Mouse (Mus musculus) liver, embryonic 14.5 days (tissue): ENCODE data around the gene Polr1d. TPM values are rescaled to one million over a fixed set of nuclear protein-coding genes. Genes with fewer than 3 reads are reported as not detected.

ENCODE experiments used
- ATAC-seq: fragments of 200-750 bp; cut with Nextera tagmentation; 2 replicates; pipeline ENCODE4 v1.8.0; 2017; ENCODE audit warnings: moderate number of reproducible peaks, mild to moderate bottlenecking, moderate library complexity; ENCODE audit not compliant: insufficient read depth
- DNase-seq, 3 experiments: peaks; one replicate each; pipeline ENCODE4 v3.0.0-alpha.2; 2012 to 2013; ENCODE audit warnings: low read depth in 3 of 3, low spot score in 3 of 3
- H3K27ac ChIP-seq: fragments of 300-500 bp; sonication (generic); 2 replicates; pipeline ENCODE4 v1.5.1; 2014; ENCODE audit warnings: moderate library complexity, mild to moderate bottlenecking, control low read depth, inconsistent platforms
- H3K27me3 ChIP-seq: fragments of 300-500 bp; sonication (generic); 2 replicates; pipeline ENCODE4 v1.6.1; 2014; ENCODE audit warnings: mild to moderate bottlenecking, low read length, moderate library complexity; ENCODE audit not compliant: control insufficient read depth, insufficient read depth
- H3K36me3 ChIP-seq: fragments of 300-500 bp; sonication (generic); replicated peaks from 2 replicates; pipeline ENCODE4 v1.6.1; 2014; ENCODE audit warnings: low read depth; ENCODE audit not compliant: control insufficient read depth, insufficient read depth
- H3K4me1 ChIP-seq, 2 experiments: fragments of 200-500 bp in 1 of 2; fragments of 300-500 bp in 1 of 2; sonication (generic) in 1 of 2; replicated peaks; 2 replicates each; pipeline ENCODE4 v1.6.1; 2012 to 2014; ENCODE audit warnings: antibody characterized with exemption in 1 of 2, inconsistent platforms in 1 of 2, low read length in 1 of 2; ENCODE audit not compliant: control insufficient read depth in 2 of 2, insufficient read depth in 2 of 2
- H3K4me2 ChIP-seq: fragments of 300-500 bp; sonication (generic); 2 replicates; pipeline ENCODE4 v1.6.1; 2014; ENCODE audit warnings: low read depth, mild to moderate bottlenecking, control low read depth, moderate library complexity
- H3K4me3 ChIP-seq, 2 experiments: fragments of 200-500 bp in 1 of 2; fragments of 300-500 bp in 1 of 2; sonication (generic) in 1 of 2; 2 replicates each; pipeline ENCODE4 v1.5.1; 2012 to 2014; ENCODE audit warnings: low read depth in 2 of 2, low read length in 2 of 2, mild to moderate bottlenecking in 2 of 2, control low read depth in 1 of 2, inconsistent platforms in 1 of 2, moderate library complexity in 1 of 2; ENCODE audit not compliant: insufficient read depth in 1 of 2
- H3K9ac ChIP-seq: fragments of 300-500 bp; sonication (generic); replicated peaks from 2 replicates; pipeline ENCODE4 v1.6.1; 2014; ENCODE audit warnings: mild to moderate bottlenecking, control low read depth, moderate library complexity
- H3K9me3 ChIP-seq: fragments of 300-500 bp; sonication (generic); 2 replicates; pipeline ENCODE4 v1.6.1; 2016; ENCODE audit warnings: low read length, mixed read lengths; ENCODE audit not compliant: control insufficient read depth
- CTCF ChIP-seq: IDR thresholded peaks from 2 replicates; pipeline ENCODE4 v1.5.1; 2016; ENCODE audit warnings: antibody characterized with exemption, low read depth, control low read depth
- EP300 ChIP-seq: IDR thresholded peaks from 2 replicates; pipeline ENCODE4 v1.6.1; 2016; ENCODE audit warnings: antibody characterized with exemption, low read depth
- WGBS: fragments of 180-500 bp; shearing (Covaris S2); extraction: QIAGEN DNeasy Blood & Tissue Kit; methylation state at CpG from one replicate; pipeline ENCODE4 v1.1.7; 2014; ENCODE audit not compliant: insufficient replicate concordance; 5-methylcytosine and 5-hydroxymethylcytosine counted together
- polyA plus RNA-seq, 2 experiments: library from polyadenylated mRNA; depleted of rRNA in 1 of 2; stranded (reverse) in 1 of 2; unstranded in 1 of 2; fragments of >200 nt; fragmentation: Nextera tagmentation in 1 of 2; extraction: Ambion mirVana in 1 of 2; gene quantifications; 2 replicates each; pipeline versions ENCODE4 v1.2.1 to v1.2.3; 2012 to 2014

The Polr1d gene
- polyA plus RNA-seq, 2 experiments: 58.6 to 87.1 TPM

GRCm38 (mm10) chr5:147066965-147067364 is 9.9 kb upstream of the Polr1d start:
- no peak for DNase-seq
- Histone ChIP-seq H3K27ac (no peak overlapping the region), H3K9me3 (no peaks in the 10 kb centered on the region), H3K4me1 (peaks cover 0 to 10% of the 10 kb centered on the region in 2 experiments; a peak in 2 of 4 replicates), H3K4me3 (no peak overlapping the region), H3K36me3 (no peaks in the 10 kb centered on the region), H3K4me2 (no peak overlapping the region), H3K9ac (no peak overlapping the region), H3K27me3 (no peaks in the 10 kb centered on the region)
- WGBS: 49% methylated on average over 5 of the region's 5 CpGs
- peak; percentile 33 for ATAC-seq
- TF ChIP-seq EP300 (no peak), CTCF (no peak)

GRCm38 (mm10) chr5:147068876-147069275 is 8.0 kb upstream of the Polr1d start:
- no peaks in the 10 kb centered on the region for H3K27me3 ChIP-seq
- no peaks in the 10 kb centered on the region for H3K36me3 ChIP-seq
- no peak overlapping the region for H3K4me3 ChIP-seq
- 73% methylated on average over 5 of the region's 5 CpGs for WGBS
- DNase-seq (no peak), ATAC-seq (no peak)
- no peak overlapping the region for H3K27ac ChIP-seq
- no peak overlapping the region for H3K9ac ChIP-seq
- TF ChIP-seq CTCF (no peak), EP300 (no peak)
- H3K4me2 ChIP-seq: no peak overlapping the region
- no peaks in the 10 kb centered on the region for H3K9me3 ChIP-seq
- peaks cover 10 to 23% of the 10 kb centered on the region in 2 experiments for H3K4me1 ChIP-seq

- 56% methylated on average over 16 of the region's 16 CpGs for WGBS
- Histone ChIP-seq H3K27ac (no peak overlapping the region), H3K36me3 (no peaks in the 10 kb centered on the region), H3K4me2 (no peak overlapping the region), H3K4me1 (peaks cover 16 to 35% of the 10 kb centered on the region in 2 experiments), H3K4me3 (no peak overlapping the region), H3K9ac (no peak overlapping the region; the same call in 1 of the 2 replicates), H3K9me3 (no peaks in the 10 kb centered on the region), H3K27me3 (no peaks in the 10 kb centered on the region)
- ATAC-seq (peak; percentile 36; the same call in 1 of the 2 replicates), DNase-seq (no peak)
- TF ChIP-seq EP300: no peak
- TF ChIP-seq CTCF: no peak
Observed at GRCm38 (mm10) chr5:147070791-147071516, 5.9 kb upstream of the Polr1d start.

GRCm38 (mm10) chr5:147071886-147072285 is 5.0 kb upstream of the Polr1d start:
- H3K4me3 ChIP-seq: no peak overlapping the region
- ATAC-seq: no peak
- no peaks in the 10 kb centered on the region for H3K27me3 ChIP-seq
- no peak for TF ChIP-seq CTCF
- TF ChIP-seq EP300: no peak
- no peaks in the 10 kb centered on the region for H3K36me3 ChIP-seq
- no peak overlapping the region for H3K4me2 ChIP-seq
- no peak overlapping the region for H3K9ac ChIP-seq
- H3K27ac ChIP-seq: no peak overlapping the region
- H3K9me3 ChIP-seq: no peaks in the 10 kb centered on the region
- no peak for DNase-seq
- WGBS: 34% methylated on average over 4 of the region's 4 CpGs
- H3K4me1 ChIP-seq: peaks cover 16 to 35% of the 10 kb centered on the region in 2 experiments

- H3K9me3 ChIP-seq: no peaks in the 10 kb centered on the region
- H3K4me3 ChIP-seq: no peak overlapping the region
- H3K9ac ChIP-seq: no peak overlapping the region
- peaks cover 23 to 38% of the 10 kb centered on the region in 2 experiments for H3K4me1 ChIP-seq
- no peak overlapping the region for H3K27ac ChIP-seq
- no peaks in the 10 kb centered on the region for H3K27me3 ChIP-seq
- ATAC-seq (no peak), DNase-seq (no peak)
- H3K4me2 ChIP-seq: no peak overlapping the region
- 69% methylated on average over 6 of the region's 6 CpGs for WGBS
- TF ChIP-seq EP300 (no peak), CTCF (no peak)
- H3K36me3 ChIP-seq: no peaks in the 10 kb centered on the region
Observed at GRCm38 (mm10) chr5:147073805-147074204, 3.0 kb upstream of the Polr1d start.
